Mouse (Mus musculus): ENCODE measurements around the gene Cpvl. TPM values are rescaled to one million over a fixed set of nuclear protein-coding genes. Genes with fewer than 3 reads are reported as not detected.

Cpvl gene
- polyA plus RNA-seq, 1 experiment from 2014 or later = 0.16 TPM

GRCm38 (mm10) chr6:53880530-53881234 lies 97.8 kb downstream of the Cpvl start:
- ATAC-seq (ENCODE audit: insufficient read depth) (no peak; the same call in 1 of the 2 replicates), DNase-seq (peak; percentile 64)
- Histone ChIP-seq H3K4me3 (ENCODE audit: low read depth, low read length) (no peak overlapping the region), H3K9me3 (ENCODE audit: low read depth, low read length) (no peaks in the 10 kb centered on the region), H3K27me3 (ENCODE audit: insufficient read depth, low read length) (no peaks in the 10 kb centered on the region), H3K36me3 (ENCODE audit: insufficient read depth) (no peaks in the 10 kb centered on the region), H3K27ac (ENCODE audit: low read depth) (peak overlapping the region; percentile 26; the same call in 1 of the 2 replicates), H3K9ac (no peak overlapping the region), H3K4me2 (peak overlapping the region; percentile 43), H3K4me1 (ENCODE audit: insufficient read depth) (0 out of 2 replicates have a peak, but pooled peaks cover 5% of the 10 kb centered on the region)
- TF ChIP-seq CTCF (IDR thresholded peaks at IDR 0.05; ENCODE audit: low read depth) = no peak
- 24% methylated on average over 14 of the region's 14 CpGs for WGBS

- Histone ChIP-seq H3K27me3 (ENCODE audit: insufficient read depth, low read length) (no peaks in the 10 kb centered on the region), H3K4me1 (ENCODE audit: insufficient read depth) (peaks cover 5% of the 10 kb centered on the region; the same call in 1 of the 2 replicates), H3K4me3 (ENCODE audit: low read depth, low read length) (no peak overlapping the region), H3K9me3 (ENCODE audit: low read depth, low read length) (no peaks in the 10 kb centered on the region), H3K9ac (no peak overlapping the region), H3K36me3 (ENCODE audit: insufficient read depth) (no peaks in the 10 kb centered on the region), H3K4me2 (no peak overlapping the region), H3K27ac (ENCODE audit: low read depth) (no peak overlapping the region)
- TF ChIP-seq CTCF (IDR thresholded peaks at IDR 0.05; ENCODE audit: low read depth) = no peak
- ATAC-seq (ENCODE audit: insufficient read depth) = no peak
- DNase-seq = no peak
- 82% methylated on average over 8 of the region's 8 CpGs for WGBS
These were observed 98.9 kb downstream of the Cpvl start for GRCm38 (mm10) chr6:53879567-53879966.

GRCm38 (mm10) chr6:53874881-53875429 lies 103.5 kb downstream of the Cpvl start:
- no peaks in the 10 kb centered on the region for H3K36me3 ChIP-seq (ENCODE audit: insufficient read depth)
- DNase-seq = peak; percentile 86
- no peak for TF ChIP-seq CTCF (IDR thresholded peaks at IDR 0.05; ENCODE audit: low read depth)
- peak; percentile 73; the same call in 1 of the 2 replicates for ATAC-seq (ENCODE audit: insufficient read depth)
- no peak overlapping the region for H3K4me3 ChIP-seq (ENCODE audit: low read depth, low read length)
- H3K4me2 ChIP-seq = no peak overlapping the region
- H3K9ac ChIP-seq = no peak overlapping the region
- no peaks in the 10 kb centered on the region for H3K27me3 ChIP-seq (ENCODE audit: insufficient read depth, low read length)
- peaks cover 3% of the 10 kb centered on the region; the same call in 1 of the 2 replicates for H3K4me1 ChIP-seq (ENCODE audit: insufficient read depth)
- 33% methylated on average over 9 of the region's 9 CpGs for whole genome bisulfite sequencing
- H3K27ac ChIP-seq (ENCODE audit: low read depth) = no peak overlapping the region; the same call in 1 of the 2 replicates
- no peaks in the 10 kb centered on the region for H3K9me3 ChIP-seq (ENCODE audit: low read depth, low read length)

GRCm38 (mm10) chr6:53871903-53872302 lies 106.6 kb downstream of the Cpvl start:
- Histone ChIP-seq H3K9ac (no peak overlapping the region), H3K9me3 (ENCODE audit: low read depth, low read length) (peaks cover 2% of the 10 kb centered on the region; the same call in 1 of the 2 replicates), H3K4me2 (no peak overlapping the region), H3K4me1 (ENCODE audit: insufficient read depth) (peaks cover 3% of the 10 kb centered on the region; the same call in 1 of the 2 replicates), H3K4me3 (ENCODE audit: low read depth, low read length) (no peak overlapping the region), H3K27ac (ENCODE audit: low read depth) (no peak overlapping the region), H3K36me3 (ENCODE audit: insufficient read depth) (no peaks in the 10 kb centered on the region), H3K27me3 (ENCODE audit: insufficient read depth, low read length) (no peaks in the 10 kb centered on the region)
- TF ChIP-seq CTCF (IDR thresholded peaks at IDR 0.05; ENCODE audit: low read depth) = peak; percentile 48
- no peak for ATAC-seq (ENCODE audit: insufficient read depth)
- 89% methylated on average over 6 of the region's 6 CpGs for WGBS
- DNase-seq = no peak

GRCm38 (mm10) chr6:53863011-53863410 lies 115.5 kb downstream of the Cpvl start:
- 52% methylated on average over 2 of the region's 2 CpGs for WGBS
- ATAC-seq (ENCODE audit: insufficient read depth) = no peak
- TF ChIP-seq CTCF (IDR thresholded peaks at IDR 0.05; ENCODE audit: low read depth) = no peak

GRCm38 (mm10) chr6:53859106-53859505 lies 119.4 kb downstream of the Cpvl start:
- Histone ChIP-seq H3K4me2 (no peak overlapping the region), H3K9me3 (ENCODE audit: low read depth, low read length) (no peaks in the 10 kb centered on the region), H3K4me1 (ENCODE audit: insufficient read depth) (peaks cover 15% of the 10 kb centered on the region), H3K9ac (no peak overlapping the region), H3K27me3 (ENCODE audit: insufficient read depth, low read length) (no peaks in the 10 kb centered on the region), H3K36me3 (ENCODE audit: insufficient read depth) (no peaks in the 10 kb centered on the region), H3K4me3 (ENCODE audit: low read depth, low read length) (no peak overlapping the region), H3K27ac (ENCODE audit: low read depth) (no peak overlapping the region)
- no peak for DNase-seq
- no peak for ATAC-seq (ENCODE audit: insufficient read depth)
- WGBS = 50% methylated on average over 1 of the region's 1 CpGs
- no peak for TF ChIP-seq CTCF (IDR thresholded peaks at IDR 0.05; ENCODE audit: low read depth)

More at GRCm38 (mm10) chr6:53863011-53863410, 115.5 kb downstream of the Cpvl start:
- DNase-seq = no peak
- H3K27ac ChIP-seq (ENCODE audit: low read depth) = no peak overlapping the region
- H3K27me3 ChIP-seq (ENCODE audit: insufficient read depth, low read length) = no peaks in the 10 kb centered on the region
- no peaks in the 10 kb centered on the region; the same call in 1 of the 2 replicates for H3K4me1 ChIP-seq (ENCODE audit: insufficient read depth)
- no peak overlapping the region for H3K4me2 ChIP-seq
- H3K9me3 ChIP-seq (ENCODE audit: low read depth, low read length) = no peaks in the 10 kb centered on the region
- H3K4me3 ChIP-seq (ENCODE audit: low read depth, low read length) = no peak overlapping the region
- no peak overlapping the region for H3K9ac ChIP-seq
- H3K36me3 ChIP-seq (ENCODE audit: insufficient read depth) = no peaks in the 10 kb centered on the region

GRCm38 (mm10) chr6:53857822-53858221 lies 120.6 kb downstream of the Cpvl start:
- 70% methylated on average over 7 of the region's 7 CpGs for WGBS
- no peaks in the 10 kb centered on the region for H3K27me3 ChIP-seq (ENCODE audit: insufficient read depth, low read length)
- no peak overlapping the region for H3K27ac ChIP-seq (ENCODE audit: low read depth)
- ATAC-seq (ENCODE audit: insufficient read depth) (no peak), DNase-seq (no peak)
- peaks cover 18% of the 10 kb centered on the region for H3K4me1 ChIP-seq (ENCODE audit: insufficient read depth)
- TF ChIP-seq CTCF (IDR thresholded peaks at IDR 0.05; ENCODE audit: low read depth) = no peak
- H3K9ac ChIP-seq = no peak overlapping the region
- H3K9me3 ChIP-seq (ENCODE audit: low read depth, low read length) = no peaks in the 10 kb centered on the region
- no peak overlapping the region for H3K4me2 ChIP-seq
- no peaks in the 10 kb centered on the region for H3K36me3 ChIP-seq (ENCODE audit: insufficient read depth)
- H3K4me3 ChIP-seq (ENCODE audit: low read depth, low read length) = no peak overlapping the region

Data from lung, embryonic 14.5 days (tissue).